Mouse (Mus musculus) liver, embryonic 11.5 days (tissue): ENCODE results near the gene Wdhd1. TPM values are rescaled to one million over a fixed set of nuclear protein-coding genes. Genes with fewer than 3 reads are reported as not detected.

Experiments
- ATAC-seq: fragments of 200-750 bp; cut with Nextera tagmentation; replicated peaks from 2 replicates; pipeline ENCODE4 v1.8.0; 2017; ENCODE audit warnings: moderate number of reproducible peaks, mild to moderate bottlenecking, moderate TSS enrichment, moderate library complexity; ENCODE audit not compliant: low FRiP score
- DNase-seq: peaks from one replicate; pipeline ENCODE4 v3.0.0-alpha.2; 2017; ENCODE audit warnings: low spot score
- H3K27ac ChIP-seq: fragments of 300-500 bp; sonication (generic); 2 replicates; pipeline ENCODE4 v1.5.1; 2014; ENCODE audit warnings: mild to moderate bottlenecking, low read depth, low read length, control low read depth
- H3K27me3 ChIP-seq: fragments of 300-500 bp; sonication (generic); replicated peaks from 2 replicates; pipeline ENCODE4 v1.6.1; 2014; ENCODE audit warnings: low read length, mixed read lengths; ENCODE audit not compliant: control insufficient read depth, insufficient read depth
- H3K36me3 ChIP-seq: fragments of 300-500 bp; sonication (generic); 2 replicates; pipeline ENCODE4 v1.6.1; 2014; ENCODE audit warnings: mild to moderate bottlenecking, low read length, moderate library complexity, mixed read lengths; ENCODE audit not compliant: control insufficient read depth, insufficient read depth
- H3K4me1 ChIP-seq: fragments of 300-500 bp; sonication (generic); replicated peaks from 2 replicates; pipeline ENCODE4 v1.6.1; 2014; ENCODE audit warnings: low read length, mixed read lengths; ENCODE audit not compliant: control insufficient read depth, insufficient read depth
- H3K4me2 ChIP-seq: fragments of 300-500 bp; sonication (generic); 2 replicates; pipeline ENCODE4 v1.6.1; 2014; ENCODE audit warnings: mild to moderate bottlenecking, control low read depth, moderate library complexity
- H3K4me3 ChIP-seq: fragments of 300-500 bp; sonication (generic); 2 replicates; pipeline ENCODE4 v1.5.1; 2014; ENCODE audit warnings: low read depth, low read length, control low read depth
- H3K9ac ChIP-seq: fragments of 300-500 bp; sonication (generic); 2 replicates; pipeline ENCODE4 v1.6.1; 2014; ENCODE audit warnings: low read depth, low read length, control low read depth
- H3K9me3 ChIP-seq: fragments of 300-500 bp; sonication (generic); 2 replicates; pipeline ENCODE4 v1.6.1; 2016; ENCODE audit warnings: low read length, inconsistent platforms, mixed read lengths; ENCODE audit not compliant: control insufficient read depth
- WGBS: fragments of 180-500 bp; shearing (Covaris S2); extraction: QIAGEN DNeasy Blood & Tissue Kit; methylation state at CpG from one replicate; pipeline ENCODE4 v1.1.7; 2014; 5-methylcytosine and 5-hydroxymethylcytosine counted together
- polyA plus RNA-seq: library from polyadenylated mRNA; unstranded; fragments of >200 nt; fragmentation: Nextera tagmentation; extraction: Ambion mirVana; gene quantifications from 2 replicates; pipeline ENCODE4 v1.2.1, GENCODE M21; 2014

Gene Wdhd1
- polyA plus RNA-seq, 1 experiment from 2014 or later, result 65.7 TPM

DNA sequence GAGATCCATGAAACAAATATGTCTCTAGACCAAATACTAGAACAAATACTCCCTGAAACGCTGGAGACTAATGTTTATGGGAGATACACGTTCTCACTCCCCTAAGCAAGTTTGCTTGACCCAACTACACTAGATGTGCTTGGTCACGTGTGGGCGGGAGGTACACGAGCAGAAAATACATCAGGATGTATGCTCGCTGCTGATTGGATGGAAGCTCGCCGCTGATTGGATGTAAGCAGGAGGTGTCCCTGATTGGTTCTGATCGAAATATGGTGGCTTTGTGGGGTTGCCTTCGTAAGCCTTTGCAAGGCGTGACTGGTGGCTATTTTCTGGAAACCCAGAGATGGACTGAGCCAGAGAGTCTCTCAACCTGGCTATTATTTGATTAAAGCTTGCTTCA, 55.1 kb downstream of the Wdhd1 start:
- H3K9me3 ChIP-seq, result no peaks in the 10 kb centered on the region
- no peaks in the 10 kb centered on the region for H3K4me1 ChIP-seq
- no peaks in the 10 kb centered on the region for H3K27me3 ChIP-seq
- WGBS, result 76% methylated on average over 11 of the region's 11 CpGs
- H3K36me3 ChIP-seq, result no peaks in the 10 kb centered on the region
- ATAC-seq, result no peak
- no peak overlapping the region for H3K4me3 ChIP-seq
- H3K4me2 ChIP-seq, result no peak overlapping the region
- no peak overlapping the region for H3K9ac ChIP-seq
- no peak overlapping the region for H3K27ac ChIP-seq
- DNase-seq, result no peak

GRCm38 (mm10) chr14:47220231-47221025, 56.2 kb downstream of the Wdhd1 start:
- no peak for ATAC-seq
- Histone ChIP-seq H3K27ac (no peak overlapping the region), H3K27me3 (no peaks in the 10 kb centered on the region), H3K4me3 (no peak overlapping the region), H3K36me3 (no peaks in the 10 kb centered on the region), H3K4me1 (no peaks in the 10 kb centered on the region), H3K9ac (no peak overlapping the region), H3K9me3 (no peaks in the 10 kb centered on the region), H3K4me2 (no peak overlapping the region)
- no peak for DNase-seq
- 73% methylated on average over 8 of the region's 8 CpGs for WGBS

- no peak overlapping the region for H3K9ac ChIP-seq
- H3K4me3 ChIP-seq, result no peak overlapping the region
- DNase-seq (no peak), ATAC-seq (no peak)
- H3K4me1 ChIP-seq, result no peaks in the 10 kb centered on the region
- no peaks in the 10 kb centered on the region for H3K27me3 ChIP-seq
- H3K36me3 ChIP-seq, result no peaks in the 10 kb centered on the region
- 84% methylated on average over 9 of the region's 9 CpGs for WGBS
- no peak overlapping the region for H3K27ac ChIP-seq
- H3K9me3 ChIP-seq, result no peaks in the 10 kb centered on the region
- no peak overlapping the region for H3K4me2 ChIP-seq
These were observed 57.7 kb downstream of the Wdhd1 start for GRCm38 (mm10) chr14:47218766-47219606.

DNA sequence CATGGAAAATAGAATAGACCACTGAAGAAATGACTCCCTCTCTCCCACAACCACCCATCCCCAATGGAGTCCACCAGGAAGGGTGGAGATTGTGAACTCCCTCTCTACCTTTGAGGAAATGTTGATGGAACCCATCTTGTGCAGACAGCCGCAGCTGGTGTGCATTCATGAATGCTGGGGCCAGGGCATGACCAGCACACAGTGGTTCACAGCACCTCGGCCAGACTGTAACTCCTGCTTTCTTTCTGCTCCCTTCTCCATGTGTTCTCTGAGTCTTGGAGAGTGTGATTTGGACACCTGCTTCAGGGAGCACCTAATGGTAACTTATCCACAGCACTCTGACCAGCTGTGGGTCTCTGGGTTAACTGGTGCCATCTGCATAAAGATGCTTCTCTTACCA, 60.1 kb downstream of the Wdhd1 start:
- no peaks in the 10 kb centered on the region for H3K27me3 ChIP-seq
- DNase-seq (no peak), ATAC-seq (no peak)
- no peak overlapping the region for H3K4me3 ChIP-seq
- no peaks in the 10 kb centered on the region for H3K4me1 ChIP-seq
- no peak overlapping the region for H3K9ac ChIP-seq
- H3K9me3 ChIP-seq, result no peaks in the 10 kb centered on the region
- WGBS, result 79% methylated on average over 2 of the region's 2 CpGs
- no peak overlapping the region for H3K27ac ChIP-seq
- H3K36me3 ChIP-seq, result no peaks in the 10 kb centered on the region
- no peak overlapping the region for H3K4me2 ChIP-seq

DNA sequence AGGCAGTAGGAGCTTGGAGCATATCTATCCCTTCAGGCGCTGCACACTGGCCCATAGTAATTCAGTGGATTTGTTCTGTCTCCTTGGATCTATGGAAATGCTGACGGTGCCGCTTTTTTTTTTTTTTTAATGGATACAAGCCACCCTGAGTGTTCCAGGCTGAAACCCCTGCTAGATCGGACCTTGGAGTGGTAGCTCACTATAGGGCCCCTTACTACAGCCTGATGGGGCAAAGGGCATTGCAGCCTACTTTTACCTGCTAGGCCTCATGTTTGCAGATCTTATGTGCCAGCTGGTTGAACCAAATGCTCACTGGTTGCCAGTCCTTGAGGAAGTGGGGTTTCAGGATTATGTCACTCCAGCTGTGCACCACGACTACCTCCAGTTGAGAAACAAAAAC, 62.3 kb downstream of the Wdhd1 start:
- Histone ChIP-seq H3K4me2 (no peak overlapping the region), H3K4me1 (no peaks in the 10 kb centered on the region), H3K27ac (no peak overlapping the region), H3K36me3 (no peaks in the 10 kb centered on the region), H3K9me3 (no peaks in the 10 kb centered on the region), H3K4me3 (no peak overlapping the region), H3K27me3 (no peaks in the 10 kb centered on the region), H3K9ac (no peak overlapping the region)
- no peak for ATAC-seq
- 78% methylated on average over 5 of the region's 5 CpGs for WGBS
- DNase-seq, result no peak

DNA sequence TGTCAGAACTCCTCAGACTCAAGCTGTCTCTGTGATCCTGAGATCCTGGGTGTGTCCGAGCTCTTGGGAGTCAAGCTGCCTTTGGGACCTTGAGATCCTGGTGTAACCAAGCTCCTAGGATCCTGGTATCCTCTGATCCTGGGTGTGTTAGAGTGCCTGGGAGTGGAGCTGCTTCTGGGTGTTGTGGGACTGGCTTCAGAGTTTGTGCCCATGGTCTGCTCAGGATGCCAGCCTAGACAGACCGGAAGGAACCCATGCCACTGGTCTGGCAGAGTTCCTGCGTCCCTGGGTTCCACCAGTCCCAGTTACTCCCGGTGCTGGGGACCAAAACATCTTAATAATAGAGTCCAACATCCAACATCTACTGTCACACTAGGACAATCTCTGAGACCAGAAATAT, 63.4 kb downstream of the Wdhd1 start:
- DNase-seq (no peak), ATAC-seq (no peak)
- 83% methylated on average over 4 of the region's 4 CpGs for WGBS
- no peaks in the 10 kb centered on the region for H3K9me3 ChIP-seq
- no peak overlapping the region for H3K9ac ChIP-seq
- no peaks in the 10 kb centered on the region for H3K36me3 ChIP-seq
- H3K4me1 ChIP-seq, result no peaks in the 10 kb centered on the region
- no peaks in the 10 kb centered on the region for H3K27me3 ChIP-seq
- H3K4me2 ChIP-seq, result no peak overlapping the region
- H3K27ac ChIP-seq, result no peak overlapping the region
- no peak overlapping the region for H3K4me3 ChIP-seq

GRCm38 (mm10) chr14:47209669-47210164, 66.9 kb downstream of the Wdhd1 start:
- 84% methylated on average over 4 of the region's 4 CpGs for WGBS
- DNase-seq (no peak), ATAC-seq (no peak)
- Histone ChIP-seq H3K9ac (no peak overlapping the region), H3K27me3 (no peaks in the 10 kb centered on the region), H3K4me2 (no peak overlapping the region), H3K36me3 (no peaks in the 10 kb centered on the region), H3K27ac (no peak overlapping the region), H3K4me1 (no peaks in the 10 kb centered on the region), H3K4me3 (no peak overlapping the region), H3K9me3 (no peaks in the 10 kb centered on the region)

GRCm38 (mm10) chr14:47208564-47209493, 67.8 kb downstream of the Wdhd1 start:
- no peak overlapping the region for H3K27ac ChIP-seq

More at GRCm38 (mm10) chr14:47208564-47209493, 67.8 kb downstream of the Wdhd1 start:
- H3K4me3 ChIP-seq, result no peak overlapping the region
- no peak for ATAC-seq
- no peak overlapping the region for H3K4me2 ChIP-seq
- no peaks in the 10 kb centered on the region for H3K36me3 ChIP-seq
- no peak overlapping the region for H3K9ac ChIP-seq
- no peaks in the 10 kb centered on the region for H3K27me3 ChIP-seq
- H3K4me1 ChIP-seq, result no peaks in the 10 kb centered on the region
- DNase-seq, result no peak
- no peaks in the 10 kb centered on the region for H3K9me3 ChIP-seq
- 83% methylated on average over 12 of the region's 12 CpGs for whole genome bisulfite sequencing
